Mouse (Mus musculus) midbrain, postnatal 0 days (tissue): ENCODE results near the gene Cdk14. TPM values are rescaled to one million over a fixed set of nuclear protein-coding genes. Genes with fewer than 3 reads are reported as not detected.

Experiments used
- ATAC-seq: fragments of 200-750 bp; cut with Nextera tagmentation; 2 replicates; pipeline ENCODE4 v1.8.0; 2017; ENCODE audit warnings: moderate number of reproducible peaks, mild to moderate bottlenecking, moderate TSS enrichment, moderate library complexity; ENCODE audit not compliant: low FRiP score
- DNase-seq: peaks from one replicate; pipeline ENCODE4 v3.0.0-alpha.2; 2015; ENCODE audit warnings: low spot score
- H3K27ac ChIP-seq: fragments of 300-500 bp; sonication (generic); 2 replicates; pipeline ENCODE4 v1.5.1; 2014; ENCODE audit warnings: low read depth, mild to moderate bottlenecking, low read length, mixed read lengths
- H3K27me3 ChIP-seq: fragments of 300-500 bp; sonication (generic); 2 replicates; pipeline ENCODE4 v1.6.1; 2014; ENCODE audit warnings: low read length, control low read depth, mixed read lengths; ENCODE audit not compliant: insufficient read depth
- H3K36me3 ChIP-seq: fragments of 300-500 bp; sonication (generic); 2 replicates; pipeline ENCODE4 v1.6.1; 2014; ENCODE audit warnings: low read length, control low read depth, mixed read lengths; ENCODE audit not compliant: insufficient read depth
- H3K4me1 ChIP-seq: fragments of 300-500 bp; sonication (generic); 2 replicates; pipeline ENCODE4 v1.6.1; 2014; ENCODE audit warnings: mild to moderate bottlenecking, control low read depth, antibody characterized with exemption, low read length, mixed read lengths; ENCODE audit not compliant: insufficient read depth
- H3K4me2 ChIP-seq: fragments of 300-500 bp; sonication (generic); 2 replicates; pipeline ENCODE4 v1.6.1; 2014; ENCODE audit warnings: low read depth, mild to moderate bottlenecking, low read length, mixed read lengths; ENCODE audit not compliant: poor library complexity, severe bottlenecking
- H3K4me3 ChIP-seq: fragments of 300-500 bp; sonication (generic); 2 replicates; pipeline ENCODE4 v1.5.1; 2014; ENCODE audit warnings: low read depth, mild to moderate bottlenecking, low read length, moderate library complexity
- H3K9ac ChIP-seq: fragments of 300-500 bp; sonication (generic); replicated peaks from 2 replicates; pipeline ENCODE4 v1.6.1; 2014; ENCODE audit warnings: mild to moderate bottlenecking, low read length, moderate library complexity, mixed read lengths; ENCODE audit not compliant: poor library complexity, severe bottlenecking
- H3K9me3 ChIP-seq: fragments of 300-500 bp; sonication (generic); 2 replicates; pipeline ENCODE4 v1.6.1; 2016; ENCODE audit warnings: low read length, control low read depth
- CTCF ChIP-seq: IDR thresholded peaks from 2 replicates; pipeline ENCODE4 v1.5.1; 2016; ENCODE audit warnings: antibody characterized with exemption, mild to moderate bottlenecking
- WGBS: fragments of 180-500 bp; shearing (Covaris S2); extraction: QIAGEN DNeasy Blood & Tissue Kit; methylation state at CpG from one replicate; pipeline ENCODE4 v1.1.7; 2014; 5-methylcytosine and 5-hydroxymethylcytosine counted together
- polyA plus RNA-seq: library from polyadenylated mRNA; unstranded; fragments of >200 nt; fragmentation: Nextera tagmentation; extraction: Ambion mirVana; gene quantifications from 2 replicates; pipeline ENCODE4 v1.2.1, GENCODE M21; 2015
- total RNA-seq: library from RNA; depleted of rRNA; stranded (reverse); fragments of >200 nt; gene quantifications from 2 replicates; pipeline ENCODE4 v1.2.3, GENCODE M21; 2014

Cdk14 gene
- total and polyA plus RNA-seq, 2 experiments from 2014 or later: 45.6 to 84.4 TPM

- DNase-seq (no peak), ATAC-seq (no peak)
- Histone ChIP-seq H3K4me1 (no peaks in the 10 kb centered on the region), H3K9me3 (no peaks in the 10 kb centered on the region), H3K4me2 (no peak overlapping the region), H3K9ac (no peak overlapping the region), H3K4me3 (no peak overlapping the region), H3K36me3 (no peaks in the 10 kb centered on the region), H3K27me3 (no peaks in the 10 kb centered on the region), H3K27ac (no peak overlapping the region)
- no peak for TF ChIP-seq CTCF
- WGBS: 75% methylated on average over 13 of the region's 13 CpGs
These were observed 285.1 kb downstream of the Cdk14 start for GRCm38 (mm10) chr5:5134905-5135511.

- TF ChIP-seq CTCF: no peak
- H3K36me3 ChIP-seq: no peaks in the 10 kb centered on the region
- no peaks in the 10 kb centered on the region for H3K9me3 ChIP-seq
- no peak overlapping the region for H3K4me3 ChIP-seq
- H3K27ac ChIP-seq: no peak overlapping the region
- H3K9ac ChIP-seq: no peak overlapping the region
- DNase-seq: no peak
- no peak overlapping the region for H3K4me2 ChIP-seq
- H3K27me3 ChIP-seq: no peaks in the 10 kb centered on the region
- no peaks in the 10 kb centered on the region for H3K4me1 ChIP-seq
- ATAC-seq: no peak
- WGBS: 60% methylated on average over 6 of the region's 6 CpGs
These were observed 285.8 kb downstream of the Cdk14 start for GRCm38 (mm10) chr5:5134143-5134904.

- H3K36me3 ChIP-seq: no peaks in the 10 kb centered on the region
- no peak overlapping the region for H3K4me2 ChIP-seq
- ATAC-seq (no peak), DNase-seq (no peak)
- 50% methylated on average over 1 of the region's 1 CpGs for WGBS
- H3K9me3 ChIP-seq: no peaks in the 10 kb centered on the region
- no peak for TF ChIP-seq CTCF
- no peaks in the 10 kb centered on the region for H3K4me1 ChIP-seq
- H3K4me3 ChIP-seq: no peak overlapping the region
- no peaks in the 10 kb centered on the region for H3K27me3 ChIP-seq
- no peak overlapping the region for H3K27ac ChIP-seq
- no peak overlapping the region for H3K9ac ChIP-seq
These were observed 291.3 kb downstream of the Cdk14 start for GRCm38 (mm10) chr5:5128852-5129251.

GRCm38 (mm10) chr5:5124645-5125044, 295.5 kb downstream of the Cdk14 start:
- no peak overlapping the region for H3K27ac ChIP-seq
- H3K4me3 ChIP-seq: no peak overlapping the region
- no peaks in the 10 kb centered on the region for H3K27me3 ChIP-seq
- no peaks in the 10 kb centered on the region for H3K9me3 ChIP-seq
- H3K4me2 ChIP-seq: no peak overlapping the region
- DNase-seq (no peak), ATAC-seq (no peak)
- 86% methylated on average over 4 of the region's 4 CpGs for WGBS
- no peaks in the 10 kb centered on the region for H3K36me3 ChIP-seq
- no peaks in the 10 kb centered on the region for H3K4me1 ChIP-seq
- no peak overlapping the region for H3K9ac ChIP-seq
- TF ChIP-seq CTCF: no peak

GRCm38 (mm10) chr5:5116775-5117522, 303.2 kb downstream of the Cdk14 start:
- WGBS: 78% methylated on average over 5 of the region's 5 CpGs
- Histone ChIP-seq H3K4me1 (no peaks in the 10 kb centered on the region), H3K4me3 (no peak overlapping the region), H3K27me3 (no peaks in the 10 kb centered on the region), H3K9ac (no peak overlapping the region), H3K27ac (no peak overlapping the region), H3K9me3 (no peaks in the 10 kb centered on the region), H3K36me3 (no peaks in the 10 kb centered on the region), H3K4me2 (no peak overlapping the region)
- TF ChIP-seq CTCF: no peak
- ATAC-seq (no peak), DNase-seq (no peak)

- Histone ChIP-seq H3K4me1 (peaks cover 5% of the 10 kb centered on the region; the same call in 1 of the 2 replicates), H3K4me2 (no peak overlapping the region), H3K36me3 (no peaks in the 10 kb centered on the region), H3K9ac (no peak overlapping the region), H3K9me3 (no peaks in the 10 kb centered on the region), H3K27ac (no peak overlapping the region), H3K27me3 (no peaks in the 10 kb centered on the region), H3K4me3 (no peak overlapping the region)
- TF ChIP-seq CTCF: no peak
- 78% methylated on average over 1 of the region's 1 CpGs for WGBS
- ATAC-seq (no peak), DNase-seq (peak; percentile 12)
These were observed 304.6 kb downstream of the Cdk14 start for GRCm38 (mm10) chr5:5115546-5115945.
